Mouse (Mus musculus) heart, postnatal 0 days (tissue): ENCODE measurements around the gene Edar. TPM values are rescaled to one million over a fixed set of nuclear protein-coding genes. Genes with fewer than 3 reads are reported as not detected.

Source experiments
- ATAC-seq: fragments of 200-750 bp; cut with Nextera tagmentation; 2 replicates; pipeline ENCODE4 v1.8.0; 2017; ENCODE audit warnings: low read depth, moderate number of reproducible peaks, moderate library complexity; ENCODE audit not compliant: insufficient read depth
- DNase-seq: peaks from one replicate; pipeline ENCODE4 v3.0.0-alpha.2; 2016; ENCODE audit warnings: low spot score
- H3K27ac ChIP-seq: fragments of 300-500 bp; sonication (generic); 2 replicates; pipeline ENCODE4 v1.5.1; 2014; ENCODE audit warnings: low read depth, mild to moderate bottlenecking
- H3K27me3 ChIP-seq: fragments of 300-500 bp; sonication (generic); 2 replicates; pipeline ENCODE4 v1.6.1; 2014; ENCODE audit warnings: low read length, mixed read lengths; ENCODE audit not compliant: control insufficient read depth, insufficient read depth
- H3K36me3 ChIP-seq: fragments of 300-500 bp; sonication (generic); replicated peaks from 2 replicates; pipeline ENCODE4 v1.6.1; 2014; ENCODE audit warnings: low read length, mixed read lengths; ENCODE audit not compliant: control insufficient read depth, insufficient read depth
- H3K4me1 ChIP-seq: fragments of 300-500 bp; sonication (generic); 2 replicates; pipeline ENCODE4 v1.6.1; 2014; ENCODE audit warnings: antibody characterized with exemption; ENCODE audit not compliant: control insufficient read depth, insufficient read depth
- H3K4me2 ChIP-seq: fragments of 300-500 bp; sonication (generic); 2 replicates; pipeline ENCODE4 v1.6.1; 2014; ENCODE audit warnings: low read depth, mild to moderate bottlenecking, low read length, moderate library complexity
- H3K4me3 ChIP-seq: fragments of 300-500 bp; sonication (generic); 2 replicates; pipeline ENCODE4 v1.5.1; 2014; ENCODE audit warnings: low read depth, low read length
- H3K9ac ChIP-seq: fragments of 300-500 bp; sonication (generic); replicated peaks from 2 replicates; pipeline ENCODE4 v1.6.1; 2014; ENCODE audit warnings: low read depth, low read length, mixed read lengths
- H3K9me3 ChIP-seq: fragments of 300-500 bp; sonication (generic); replicated peaks from 2 replicates; pipeline ENCODE4 v1.6.1; 2016; ENCODE audit warnings: low read length; ENCODE audit not compliant: control insufficient read depth
- CTCF ChIP-seq: IDR thresholded peaks from 2 replicates; pipeline ENCODE4 v1.5.1; 2016; ENCODE audit warnings: antibody characterized with exemption, control low read depth, low read depth
- EP300 ChIP-seq: IDR thresholded peaks from 2 replicates; pipeline ENCODE4 v1.6.1; 2016; ENCODE audit warnings: antibody characterized with exemption, low read depth
- WGBS: fragments of 180-500 bp; shearing (Covaris S2); extraction: QIAGEN DNeasy Blood & Tissue Kit; methylation state at CpG from one replicate; pipeline ENCODE4 v1.1.7; 2014; 5-methylcytosine and 5-hydroxymethylcytosine counted together
- polyA plus RNA-seq: library from polyadenylated mRNA; unstranded; fragments of >200 nt; fragmentation: Nextera tagmentation; extraction: Ambion mirVana; gene quantifications from 2 replicates; pipeline ENCODE4 v1.2.1, GENCODE M21; 2015
- total RNA-seq: library from RNA; depleted of rRNA; stranded (reverse); fragments of >200 nt; gene quantifications from 2 replicates; pipeline ENCODE4 v1.2.3, GENCODE M21; 2014; ENCODE audit warnings: low replicate concordance

Gene Edar
- total and polyA plus RNA-seq, 2 experiments from 2014 or later, result not detected

- Histone ChIP-seq H3K9me3 (0 out of 2 replicates have a peak, but pooled peaks cover 4% of the 10 kb centered on the region), H3K27me3 (no peaks in the 10 kb centered on the region), H3K4me2 (no peak overlapping the region), H3K27ac (no peak overlapping the region), H3K36me3 (no peaks in the 10 kb centered on the region), H3K9ac (no peak overlapping the region), H3K4me1 (no peaks in the 10 kb centered on the region), H3K4me3 (no peak overlapping the region)
- 84% methylated on average over 4 of the region's 4 CpGs for WGBS
- TF ChIP-seq EP300 (no peak), CTCF (no peak)
- DNase-seq, result no peak
- no peak for ATAC-seq
These were observed 33.6 kb upstream of the Edar start for GRCm38 (mm10) chr10:58709021-58709420.

DNA sequence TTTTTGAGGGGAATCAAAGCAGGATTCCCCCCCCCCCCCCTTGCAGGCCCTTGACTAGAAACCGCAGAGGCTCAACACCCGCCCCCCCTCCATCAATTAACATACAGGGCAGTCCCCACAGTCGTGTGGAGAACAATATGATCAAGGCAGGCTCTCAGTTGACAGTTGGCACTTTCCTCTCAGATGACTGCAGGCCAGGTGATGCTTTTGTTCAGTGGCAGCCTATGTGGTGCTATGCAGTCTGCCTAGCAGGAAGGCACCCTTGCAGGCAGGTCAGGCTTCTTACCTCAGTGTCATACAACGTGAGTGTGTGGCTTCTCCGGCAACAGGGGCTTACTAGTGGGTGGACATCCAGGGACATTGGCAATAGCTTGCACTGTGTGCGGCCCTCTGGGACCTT, 25.1 kb upstream of the Edar start:
- H3K9ac ChIP-seq, result no peak overlapping the region
- H3K4me2 ChIP-seq, result no peak overlapping the region
- no peak for TF ChIP-seq CTCF
- no peak for TF ChIP-seq EP300
- 48% methylated on average over 6 of the region's 6 CpGs for WGBS
- no peaks in the 10 kb centered on the region for H3K4me1 ChIP-seq
- no peaks in the 10 kb centered on the region for H3K36me3 ChIP-seq
- H3K4me3 ChIP-seq, result no peak overlapping the region
- no peak overlapping the region for H3K27ac ChIP-seq
- H3K27me3 ChIP-seq, result no peaks in the 10 kb centered on the region
- DNase-seq (no peak), ATAC-seq (no peak)
- H3K9me3 ChIP-seq, result 0 out of 2 replicates have a peak, but pooled peaks cover 4% of the 10 kb centered on the region

- H3K4me1 ChIP-seq, result no peaks in the 10 kb centered on the region
- H3K36me3 ChIP-seq, result no peaks in the 10 kb centered on the region
- ATAC-seq (no peak), DNase-seq (no peak)
- no peaks in the 10 kb centered on the region for H3K27me3 ChIP-seq
- H3K9me3 ChIP-seq, result 0 out of 2 replicates have a peak, but pooled peaks cover under 1% of the 10 kb centered on the region
- no peak for TF ChIP-seq CTCF
- TF ChIP-seq EP300, result no peak
- 45% methylated on average over 4 of the region's 4 CpGs for WGBS
- H3K4me2 ChIP-seq, result no peak overlapping the region
- no peak overlapping the region for H3K9ac ChIP-seq
- no peak overlapping the region for H3K27ac ChIP-seq
- H3K4me3 ChIP-seq, result no peak overlapping the region
These were observed 24.7 kb upstream of the Edar start for GRCm38 (mm10) chr10:58700160-58700559.

GRCm38 (mm10) chr10:58698955-58699354, 23.5 kb upstream of the Edar start:
- Histone ChIP-seq H3K4me3 (no peak overlapping the region), H3K4me2 (no peak overlapping the region), H3K4me1 (no peaks in the 10 kb centered on the region), H3K36me3 (no peaks in the 10 kb centered on the region), H3K27me3 (no peaks in the 10 kb centered on the region), H3K27ac (no peak overlapping the region), H3K9ac (no peak overlapping the region), H3K9me3 (no peaks in the 10 kb centered on the region)
- no peak for TF ChIP-seq CTCF
- no peak for TF ChIP-seq EP300
- ATAC-seq (no peak), DNase-seq (no peak)
- WGBS, result 75% methylated on average over 4 of the region's 4 CpGs

GRCm38 (mm10) chr10:58691051-58691450, 15.6 kb upstream of the Edar start:
- Histone ChIP-seq H3K27me3 (no peaks in the 10 kb centered on the region), H3K4me1 (no peaks in the 10 kb centered on the region), H3K36me3 (no peaks in the 10 kb centered on the region), H3K4me3 (no peak overlapping the region), H3K9me3 (no peaks in the 10 kb centered on the region), H3K4me2 (no peak overlapping the region), H3K9ac (no peak overlapping the region), H3K27ac (no peak overlapping the region)
- DNase-seq, result no peak
- no peak for ATAC-seq
- no peak for TF ChIP-seq CTCF
- TF ChIP-seq EP300, result no peak
- WGBS, result 76% methylated on average over 6 of the region's 7 CpGs

GRCm38 (mm10) chr10:58679298-58679697, 3.8 kb upstream of the Edar start:
- 51% methylated on average over 6 of the region's 6 CpGs for WGBS
- Histone ChIP-seq H3K36me3 (no peaks in the 10 kb centered on the region), H3K9ac (no peak overlapping the region), H3K4me1 (no peaks in the 10 kb centered on the region), H3K27ac (no peak overlapping the region), H3K4me3 (no peak overlapping the region), H3K4me2 (no peak overlapping the region), H3K27me3 (peaks cover 11% of the 10 kb centered on the region; the same call in 1 of the 2 replicates), H3K9me3 (no peaks in the 10 kb centered on the region)
- TF ChIP-seq EP300 (no peak), CTCF (no peak)
- ATAC-seq (no peak), DNase-seq (no peak)
